Mouse (Mus musculus) activated CD4-positive, CD25-positive, alpha-beta regulatory T cell, adult 4 months (primary cell): ENCODE data around the gene Wwtr1. TPM values are rescaled to one million over a fixed set of nuclear protein-coding genes. Genes with fewer than 3 reads are reported as not detected.

ENCODE experiments used
- ATAC-seq: one replicate; pipeline ENCODE4 v1.8.0; 2017
- polyA plus RNA-seq, 2 experiments: library from polyadenylated mRNA; unstranded; fragments of 100-300 nt; shearing (Covaris generic); gene quantifications; one replicate each; pipeline ENCODE4 v1.2.1; 2017

The Wwtr1 gene
- polyA plus RNA-seq, 2 experiments from 2014 or later: 0.09 TPM; not detected in 1

- no peak for ATAC-seq
Measured at GRCm38 (mm10) chr3:57557408-57557807, 18.3 kb downstream of the Wwtr1 start.

GRCm38 (mm10) chr3:57555560-57555959, 20.1 kb downstream of the Wwtr1 start:
- no peak for ATAC-seq

- no peak for ATAC-seq
Measured at GRCm38 (mm10) chr3:57554890-57555239, 20.8 kb downstream of the Wwtr1 start.

GRCm38 (mm10) chr3:57554124-57554889, 21.4 kb downstream of the Wwtr1 start:
- no peak for ATAC-seq

GRCm38 (mm10) chr3:57553108-57553507, 22.6 kb downstream of the Wwtr1 start:
- no peak for ATAC-seq

- no peak for ATAC-seq
Measured at GRCm38 (mm10) chr3:57551210-57551609, 24.5 kb downstream of the Wwtr1 start.

- no peak for ATAC-seq
Measured at GRCm38 (mm10) chr3:57550468-57551185, 25.1 kb downstream of the Wwtr1 start.

- ATAC-seq: no peak
Measured at GRCm38 (mm10) chr3:57544154-57544553, 31.6 kb downstream of the Wwtr1 start.

- ATAC-seq: no peak
Measured at GRCm38 (mm10) chr3:57542848-57543380, 32.8 kb downstream of the Wwtr1 start.

GRCm38 (mm10) chr3:57541205-57541604, 34.5 kb downstream of the Wwtr1 start:
- ATAC-seq: no peak

GRCm38 (mm10) chr3:57540474-57540873, 35.2 kb downstream of the Wwtr1 start:
- no peak for ATAC-seq

- ATAC-seq: no peak
Measured at GRCm38 (mm10) chr3:57535483-57536185, 40.1 kb downstream of the Wwtr1 start.

- ATAC-seq: no peak
Measured at GRCm38 (mm10) chr3:57534450-57534849, 41.3 kb downstream of the Wwtr1 start.

- no peak for ATAC-seq
Measured at GRCm38 (mm10) chr3:57533876-57534275, 41.8 kb downstream of the Wwtr1 start.

- ATAC-seq: no peak
Measured at GRCm38 (mm10) chr3:57532991-57533725, 42.6 kb downstream of the Wwtr1 start.

GRCm38 (mm10) chr3:57530836-57531235, 44.9 kb downstream of the Wwtr1 start:
- no peak for ATAC-seq

- no peak for ATAC-seq
Measured at GRCm38 (mm10) chr3:57530221-57530620, 45.5 kb downstream of the Wwtr1 start.

GRCm38 (mm10) chr3:57527154-57527553, 48.6 kb downstream of the Wwtr1 start:
- ATAC-seq: no peak

- no peak for ATAC-seq
Measured at GRCm38 (mm10) chr3:57523093-57523492, 52.6 kb downstream of the Wwtr1 start.

- ATAC-seq: no peak
Measured at GRCm38 (mm10) chr3:57521876-57522275, 53.8 kb downstream of the Wwtr1 start.

GRCm38 (mm10) chr3:57519995-57520394, 55.7 kb downstream of the Wwtr1 start:
- no peak for ATAC-seq

- ATAC-seq: no peak
Measured at GRCm38 (mm10) chr3:57516146-57516545, 59.6 kb downstream of the Wwtr1 start.

- ATAC-seq: no peak
Measured at GRCm38 (mm10) chr3:57515044-57515443, 60.7 kb downstream of the Wwtr1 start.
